Mouse (Mus musculus) liver, embryonic 14.5 days (tissue): ENCODE measurements around the gene Btbd11. TPM values are rescaled to one million over a fixed set of nuclear protein-coding genes. Genes with fewer than 3 reads are reported as not detected.

Experiments used
- ATAC-seq: fragments of 200-750 bp; cut with Nextera tagmentation; 2 replicates; pipeline ENCODE4 v1.8.0; 2017; ENCODE audit warnings: moderate number of reproducible peaks, mild to moderate bottlenecking, moderate library complexity; ENCODE audit not compliant: insufficient read depth
- DNase-seq, 3 experiments: peaks; one replicate each; pipeline ENCODE4 v3.0.0-alpha.2; 2012 to 2013; ENCODE audit warnings: low read depth in 3 of 3, low spot score in 3 of 3
- H3K27ac ChIP-seq: fragments of 300-500 bp; sonication (generic); 2 replicates; pipeline ENCODE4 v1.5.1; 2014; ENCODE audit warnings: moderate library complexity, mild to moderate bottlenecking, control low read depth, inconsistent platforms
- H3K27me3 ChIP-seq: fragments of 300-500 bp; sonication (generic); 2 replicates; pipeline ENCODE4 v1.6.1; 2014; ENCODE audit warnings: mild to moderate bottlenecking, low read length, moderate library complexity; ENCODE audit not compliant: control insufficient read depth, insufficient read depth
- H3K36me3 ChIP-seq: fragments of 300-500 bp; sonication (generic); replicated peaks from 2 replicates; pipeline ENCODE4 v1.6.1; 2014; ENCODE audit warnings: low read depth; ENCODE audit not compliant: control insufficient read depth, insufficient read depth
- H3K4me1 ChIP-seq, 2 experiments: fragments of 200-500 bp in 1 of 2; fragments of 300-500 bp in 1 of 2; sonication (generic) in 1 of 2; replicated peaks; 2 replicates each; pipeline ENCODE4 v1.6.1; 2012 to 2014; ENCODE audit warnings: antibody characterized with exemption in 1 of 2, inconsistent platforms in 1 of 2, low read length in 1 of 2; ENCODE audit not compliant: control insufficient read depth in 2 of 2, insufficient read depth in 2 of 2
- H3K4me2 ChIP-seq: fragments of 300-500 bp; sonication (generic); 2 replicates; pipeline ENCODE4 v1.6.1; 2014; ENCODE audit warnings: low read depth, mild to moderate bottlenecking, control low read depth, moderate library complexity
- H3K4me3 ChIP-seq, 2 experiments: fragments of 200-500 bp in 1 of 2; fragments of 300-500 bp in 1 of 2; sonication (generic) in 1 of 2; 2 replicates each; pipeline ENCODE4 v1.5.1; 2012 to 2014; ENCODE audit warnings: low read depth in 2 of 2, low read length in 2 of 2, mild to moderate bottlenecking in 2 of 2, control low read depth in 1 of 2, inconsistent platforms in 1 of 2, moderate library complexity in 1 of 2; ENCODE audit not compliant: insufficient read depth in 1 of 2
- H3K9ac ChIP-seq: fragments of 300-500 bp; sonication (generic); replicated peaks from 2 replicates; pipeline ENCODE4 v1.6.1; 2014; ENCODE audit warnings: mild to moderate bottlenecking, control low read depth, moderate library complexity
- H3K9me3 ChIP-seq: fragments of 300-500 bp; sonication (generic); 2 replicates; pipeline ENCODE4 v1.6.1; 2016; ENCODE audit warnings: low read length, mixed read lengths; ENCODE audit not compliant: control insufficient read depth
- CTCF ChIP-seq: IDR thresholded peaks from 2 replicates; pipeline ENCODE4 v1.5.1; 2016; ENCODE audit warnings: antibody characterized with exemption, low read depth, control low read depth
- EP300 ChIP-seq: IDR thresholded peaks from 2 replicates; pipeline ENCODE4 v1.6.1; 2016; ENCODE audit warnings: antibody characterized with exemption, low read depth
- WGBS: fragments of 180-500 bp; shearing (Covaris S2); extraction: QIAGEN DNeasy Blood & Tissue Kit; methylation state at CpG from one replicate; pipeline ENCODE4 v1.1.7; 2014; ENCODE audit not compliant: insufficient replicate concordance; 5-methylcytosine and 5-hydroxymethylcytosine counted together
- polyA plus RNA-seq, 2 experiments: library from polyadenylated mRNA; depleted of rRNA in 1 of 2; stranded (reverse) in 1 of 2; unstranded in 1 of 2; fragments of >200 nt; fragmentation: Nextera tagmentation in 1 of 2; extraction: Ambion mirVana in 1 of 2; gene quantifications; 2 replicates each; pipeline versions ENCODE4 v1.2.1 to v1.2.3; 2012 to 2014

Gene Btbd11
- polyA plus RNA-seq, 2 experiments = 0.22 to 0.32 TPM

DNA sequence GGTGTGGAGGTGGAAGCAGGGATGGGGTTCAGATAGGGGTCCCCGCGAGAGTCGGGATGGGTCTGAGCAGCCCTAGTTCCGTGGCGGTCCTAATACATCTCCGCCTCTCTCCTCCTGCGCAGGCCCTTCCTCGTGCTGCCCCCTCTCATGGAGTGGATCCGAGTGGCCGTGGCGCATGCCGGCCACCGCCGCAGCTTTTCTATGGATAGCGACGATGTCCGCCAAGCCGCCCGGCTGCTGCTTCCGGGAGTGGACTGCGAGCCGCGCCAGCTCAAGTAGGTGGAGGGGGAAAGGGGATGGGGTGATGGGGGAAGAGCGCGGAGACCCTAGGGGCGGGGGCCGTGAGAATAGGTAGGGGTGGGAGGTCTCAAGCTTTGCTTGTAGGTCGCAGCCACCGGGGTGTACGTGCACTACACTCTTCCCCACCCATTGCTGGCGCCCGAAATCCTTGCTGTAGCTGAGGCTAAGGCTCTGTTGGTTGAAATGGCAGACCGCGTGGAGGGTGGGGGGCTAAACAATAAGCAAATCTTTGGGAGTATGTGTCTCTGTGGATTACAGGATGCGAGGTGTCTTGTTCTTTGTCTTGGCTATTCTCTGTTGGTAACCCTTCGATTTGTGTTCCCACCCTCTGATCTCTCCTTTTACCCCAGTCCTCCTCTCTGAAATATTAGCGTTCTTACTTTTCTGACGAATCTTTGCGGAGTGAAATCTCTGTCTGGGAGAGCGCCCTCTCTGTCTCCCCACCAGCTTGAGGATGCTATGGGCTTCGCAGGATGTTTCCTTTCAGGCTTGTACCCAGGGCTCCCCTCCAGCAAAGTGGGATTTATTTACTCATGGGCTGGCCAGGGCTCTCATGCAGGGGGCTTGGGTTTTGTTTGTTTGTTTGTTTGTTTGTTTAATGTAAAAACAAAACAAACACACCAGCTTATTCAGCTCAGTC lies 212.3 kb downstream of the Btbd11 start:
- peak overlapping the region in 1 of 2 experiments; percentile 12; a peak in 2 of 4 replicates for H3K4me3 ChIP-seq

DNA sequence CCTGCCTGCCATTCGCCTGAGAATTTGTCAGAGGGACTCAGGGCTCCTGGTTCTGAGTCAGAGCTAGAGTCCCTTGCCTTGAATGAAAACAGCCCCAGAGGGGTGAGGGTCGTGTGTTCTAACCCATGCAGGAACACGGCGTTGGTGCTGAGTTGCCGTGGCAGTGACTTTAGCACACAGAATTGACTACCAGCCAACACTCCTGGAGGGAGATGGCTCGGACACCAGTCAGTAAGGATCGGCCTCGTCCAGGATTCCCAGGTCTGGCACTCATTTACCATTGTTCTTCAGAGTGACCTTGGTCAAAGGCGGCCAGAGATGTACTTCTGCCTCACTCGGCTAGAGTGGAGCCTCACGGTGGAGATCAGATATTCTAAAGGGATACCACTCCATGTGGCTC lies 215.9 kb downstream of the Btbd11 start:
- ATAC-seq (no peak), DNase-seq (no peak)
- Histone ChIP-seq H3K9ac (no peak overlapping the region), H3K4me2 (no peak overlapping the region), H3K27ac (no peak overlapping the region), H3K4me3 (no peak overlapping the region), H3K27me3 (no peaks in the 10 kb centered on the region), H3K9me3 (no peaks in the 10 kb centered on the region), H3K36me3 (no peaks in the 10 kb centered on the region), H3K4me1 (no peaks in the 10 kb centered on the region)
- TF ChIP-seq EP300 (no peak), CTCF (no peak)
- WGBS = 65% methylated on average over 11 of the region's 11 CpGs

More for the DNA sequence above, 212.3 kb downstream of the Btbd11 start:
- Histone ChIP-seq H3K4me1 (no peaks in the 10 kb centered on the region), H3K27ac (no peak overlapping the region), H3K27me3 (no peaks in the 10 kb centered on the region), H3K9me3 (no peaks in the 10 kb centered on the region), H3K36me3 (no peaks in the 10 kb centered on the region), H3K4me2 (peak overlapping the region; percentile 35), H3K9ac (no peak overlapping the region)
- ATAC-seq (no peak), DNase-seq (no peak)
- TF ChIP-seq EP300 = no peak
- TF ChIP-seq CTCF = no peak
- WGBS = 2% methylated on average over 41 of the region's 41 CpGs

DNA sequence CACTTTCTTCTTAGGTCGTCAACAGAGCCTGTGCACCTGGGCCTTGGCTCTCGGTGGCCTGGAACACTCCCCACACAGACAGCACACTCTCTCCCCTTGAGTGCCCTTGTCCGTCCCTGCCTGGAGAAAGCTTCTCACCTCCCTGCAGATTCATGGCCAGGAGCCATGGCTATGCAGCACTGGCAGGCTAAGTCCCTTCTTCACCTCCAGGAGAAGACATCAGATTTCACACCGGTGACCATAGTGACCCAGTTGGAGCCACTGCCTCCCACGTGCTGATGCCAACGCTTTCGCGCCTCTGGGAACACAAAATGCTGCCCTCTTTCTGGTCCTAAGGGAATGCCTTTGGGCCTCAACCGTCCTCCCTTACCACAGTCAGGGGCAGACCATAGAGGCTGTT lies 217.9 kb downstream of the Btbd11 start:
- no peak overlapping the region for H3K4me3 ChIP-seq
- no peak for DNase-seq
- WGBS = 63% methylated on average over 9 of the region's 9 CpGs
- no peak overlapping the region for H3K9ac ChIP-seq
- ATAC-seq = no peak
- H3K36me3 ChIP-seq = no peaks in the 10 kb centered on the region
- no peaks in the 10 kb centered on the region for H3K9me3 ChIP-seq
- H3K27me3 ChIP-seq = no peaks in the 10 kb centered on the region
- no peak overlapping the region for H3K27ac ChIP-seq
- no peak for TF ChIP-seq EP300
- no peak for TF ChIP-seq CTCF
- H3K4me2 ChIP-seq = no peak overlapping the region
- no peaks in the 10 kb centered on the region for H3K4me1 ChIP-seq

DNA sequence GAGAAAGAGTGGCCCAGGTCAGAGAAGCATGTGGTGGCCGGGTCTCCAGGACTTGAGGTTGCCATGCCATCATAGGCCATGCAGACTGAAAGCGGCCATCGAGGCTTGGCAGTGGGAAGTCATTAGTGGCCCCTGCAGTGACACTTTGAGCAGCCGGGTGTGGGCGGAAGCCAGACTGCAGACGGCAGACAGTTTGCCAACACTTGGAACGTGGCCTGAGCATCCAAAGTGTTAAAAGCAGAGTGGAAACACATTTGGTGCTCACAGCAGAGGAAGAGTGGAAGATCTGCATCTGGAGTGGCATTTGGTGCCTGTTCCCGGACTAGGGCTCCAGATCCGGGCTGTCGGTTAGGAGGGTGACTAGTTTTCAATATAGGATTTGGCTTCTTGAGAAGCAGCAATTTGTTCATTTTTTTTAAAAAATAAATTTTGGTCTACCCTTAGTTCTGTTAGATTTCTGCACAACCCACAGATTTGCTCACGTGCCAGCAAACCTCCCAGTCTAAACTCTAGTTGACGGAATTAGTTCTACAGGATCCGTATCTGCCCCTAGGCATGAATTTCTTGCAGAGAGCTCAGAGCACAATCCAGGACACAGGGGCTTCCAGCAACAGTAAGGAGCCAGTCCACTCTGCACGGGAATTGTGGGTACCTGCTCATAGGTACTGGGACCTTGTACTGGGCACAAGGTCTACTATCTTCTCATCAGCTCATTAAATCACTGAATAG lies 222.1 kb downstream of the Btbd11 start:
- Histone ChIP-seq H3K9ac (no peak overlapping the region), H3K27me3 (no peaks in the 10 kb centered on the region), H3K4me3 (no peak overlapping the region), H3K27ac (no peak overlapping the region), H3K4me1 (no peaks in the 10 kb centered on the region), H3K36me3 (no peaks in the 10 kb centered on the region), H3K4me2 (no peak overlapping the region), H3K9me3 (no peaks in the 10 kb centered on the region)
- DNase-seq = no peak
- ATAC-seq = no peak
- TF ChIP-seq CTCF (no peak), EP300 (no peak)
- 71% methylated on average over 14 of the region's 14 CpGs for WGBS

DNA sequence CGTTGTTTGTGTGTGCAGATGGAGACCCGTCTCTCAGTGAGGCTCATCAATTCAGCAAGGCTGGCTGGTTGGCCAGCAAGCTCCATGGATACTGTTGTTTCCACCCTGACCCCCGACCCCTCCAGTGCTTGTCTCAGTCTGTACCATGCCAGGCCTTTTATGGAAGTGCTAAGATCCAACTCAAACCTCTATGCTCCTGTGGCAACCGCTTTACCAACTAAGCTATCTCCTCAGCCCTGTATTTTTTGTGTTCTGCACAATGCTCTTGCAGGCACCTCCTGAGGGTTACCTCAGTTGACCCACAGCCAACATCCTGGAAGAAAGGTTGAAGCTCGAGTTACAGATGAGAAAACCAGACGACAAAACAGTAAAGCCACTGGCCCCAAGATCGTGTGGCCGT lies 230.5 kb downstream of the Btbd11 start:
- no peak overlapping the region for H3K4me2 ChIP-seq
- H3K27me3 ChIP-seq = no peaks in the 10 kb centered on the region
- H3K36me3 ChIP-seq = no peaks in the 10 kb centered on the region
- H3K27ac ChIP-seq = no peak overlapping the region
- no peak overlapping the region for H3K4me3 ChIP-seq
- H3K4me1 ChIP-seq = no peaks in the 10 kb centered on the region
- DNase-seq = no peak
- TF ChIP-seq CTCF (no peak), EP300 (no peak)
- ATAC-seq = no peak
- H3K9ac ChIP-seq = no peak overlapping the region
- no peaks in the 10 kb centered on the region for H3K9me3 ChIP-seq
- 56% methylated on average over 8 of the region's 8 CpGs for WGBS
